Mouse (Mus musculus): Measurements from ENCODE around the gene Arap1.

GRCm38 (mm10) chr7:101458278-101458781 lies 110.5 kb downstream of the Arap1 start:
- TF ChIP-seq MAFK (IDR thresholded peaks at IDR 0.05; ENCODE audit: insufficient replicate concordance, low read length) (no peak), TCF12 (IDR thresholded peaks at IDR 0.05; ENCODE audit: low read depth, low read length) (no peak), CHD2 (IDR thresholded peaks at IDR 0.05; ENCODE audit: low read length) (no peak), HCFC1 (IDR thresholded peaks at IDR 0.05; ENCODE audit: low read depth, low read length) (no peak), MAZ (IDR thresholded peaks at IDR 0.05; ENCODE audit: low read depth, low read length) (no peak), CTCF (conservative IDR thresholded peaks at IDR 0.05 in 1 of 2, IDR thresholded peaks at IDR 0.05 in 1 of 2; ENCODE audit: low read depth in 2 of 2, low read length in 2 of 2) (no peak)

Data from CH12.LX (cell line).